Mouse (Mus musculus) ES-E14 (cell line): ENCODE measurements around the gene Tmem72.

Source experiments
- HCFC1 ChIP-seq: IDR thresholded peaks from 2 replicates; pipeline ENCODE4 v1.6.1; 2012; ENCODE audit warnings: low read length, inconsistent platforms, borderline replicate concordance; ENCODE audit not compliant: insufficient read depth
- ZC3H11A ChIP-seq: IDR thresholded peaks from 2 replicates; pipeline ENCODE4 v1.6.1; 2012; ENCODE audit warnings: low read depth, mild to moderate bottlenecking, inconsistent platforms, low read length, borderline replicate concordance
- ZNF384 ChIP-seq: IDR thresholded peaks from 2 replicates; pipeline ENCODE4 v1.6.1; 2012; ENCODE audit warnings: low read depth, low read length, inconsistent platforms

DNA sequence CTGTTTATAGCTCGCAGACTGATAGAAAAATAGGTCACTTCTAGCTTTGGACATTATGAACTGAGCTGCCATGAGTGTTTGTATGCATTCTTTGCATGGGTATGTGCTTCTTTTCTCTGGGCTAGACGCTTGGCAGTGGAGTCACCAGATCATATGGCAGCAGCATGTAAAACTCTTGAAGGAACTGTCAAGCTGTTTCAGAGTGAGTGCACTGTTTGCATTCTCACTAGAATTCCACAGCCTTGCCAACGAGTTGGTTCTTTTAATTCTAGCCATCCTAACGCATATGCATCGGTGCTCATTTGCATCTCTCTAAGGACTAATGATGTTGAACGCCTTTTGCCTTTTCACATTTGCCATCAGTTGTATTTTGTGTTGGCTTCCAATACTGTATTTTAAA, 12.4 kb downstream of the Tmem72 start:
- no peak for TF ChIP-seq HCFC1
- TF ChIP-seq ZC3H11A, result no peak
- TF ChIP-seq ZNF384, result no peak
